Mouse (Mus musculus): Measurements from ENCODE around the gene Setdb2. TPM values are rescaled to one million over a fixed set of nuclear protein-coding genes. Genes with fewer than 3 reads are reported as not detected.
"Not testable (repeated sequence)": the region's sequence is repeated elsewhere in the genome, so short reads cannot be mapped to it uniquely, and the experiment has no call there.

Setdb2 gene
- total RNA-seq (2021): 10 to 100 TPM in 1 of 2 experiments, 1 to 10 TPM in 1; 7.1 to 13.3 TPM

GRCm38 (mm10) chr14:59440558-59441471 lies at the start of gene Setdb2, which contains the start of gene Cab39l:
Gene Setdb2, minus strand, starts transcription at chr14:59440884.
Gene Cab39l, plus strand, starts transcription at chr14:59440972.
- intact Hi-C loops (cut with DNase I): loop anchor here (1.0 to 5.0 kb wide), 3 partner anchors 20 to 239 kb away; partner anchors contain the start of genes Phf11d and Rcbtb1
- DNase-seq: peak; percentile 95 to 97

GRCm38 (mm10) chr14:59485247-59485810 lies 44.6 kb upstream of the Setdb2 start:
- no peak for DNase-seq
- intact Hi-C loops (cut with DNase I): no loop called here

- intact Hi-C loops (cut with DNase I): no loop called here
- peak; percentile 20 to 27 for DNase-seq
These were observed 38.0 kb upstream of the Setdb2 start for GRCm38 (mm10) chr14:59478699-59479098.

- peak; percentile 26 to 42 for DNase-seq
- intact Hi-C loops (cut with DNase I): no loop called here
These were observed 30.1 kb upstream of the Setdb2 start for GRCm38 (mm10) chr14:59470781-59471180.

GRCm38 (mm10) chr14:59467798-59468197 lies 27.1 kb upstream of the Setdb2 start:
- DNase-seq: peak; percentile 10 to 11

GRCm38 (mm10) chr14:59466503-59466902 lies 25.8 kb upstream of the Setdb2 start:
- intact Hi-C loops (cut with DNase I): no loop called here
- DNase-seq: no peak

More at GRCm38 (mm10) chr14:59467798-59468197, 27.1 kb upstream of the Setdb2 start:
- intact Hi-C loops (cut with DNase I): loop anchor here (2.0 kb wide), 1 partner anchor 87 kb away; no protein-coding TSS in a partner anchor

GRCm38 (mm10) chr14:59447981-59448380 lies 7.3 kb upstream of the Setdb2 start:
- peak; percentile 37 to 59 for DNase-seq
- intact Hi-C loops (cut with DNase I): no loop called here

GRCm38 (mm10) chr14:59445421-59445820 lies 4.7 kb upstream of the Setdb2 start:
- DNase-seq: no peak
- intact Hi-C loops (cut with DNase I): no loop called here

- intact Hi-C loops (cut with DNase I): loop anchor here (2.0 to 5.0 kb wide), 2 partner anchors 21 to 239 kb away; partner anchors contain the start of gene Rcbtb1
- no peak for DNase-seq
These were observed 755 bp upstream of the Setdb2 start for GRCm38 (mm10) chr14:59441472-59441805.

- intact Hi-C loops (cut with DNase I): loop anchor here (1.0 to 5.0 kb wide), 3 partner anchors 19 to 238 kb away; partner anchors contain the start of genes Phf11d and Rcbtb1
- no peak for DNase-seq
These were observed 645 bp downstream of the Setdb2 start for GRCm38 (mm10) chr14:59440039-59440438.

GRCm38 (mm10) chr14:59438505-59438904 lies 2.2 kb downstream of the Setdb2 start:
- intact Hi-C loops (cut with DNase I): no loop called here

GRCm38 (mm10) chr14:59437398-59437797 lies 3.3 kb downstream of the Setdb2 start:
- no peak for DNase-seq
- intact Hi-C loops (cut with DNase I): no loop called here

More at GRCm38 (mm10) chr14:59438505-59438904, 2.2 kb downstream of the Setdb2 start:
- no peak for DNase-seq

- DNase-seq: no peak
- intact Hi-C loops (cut with DNase I): no loop called here
These were observed 5.5 kb downstream of the Setdb2 start for GRCm38 (mm10) chr14:59435206-59435605.

- DNase-seq: no peak
- intact Hi-C loops (cut with DNase I): no loop called here
These were observed 6.8 kb downstream of the Setdb2 start for GRCm38 (mm10) chr14:59433902-59434301.

GRCm38 (mm10) chr14:59430556-59430955 lies 10.1 kb downstream of the Setdb2 start:
- DNase-seq: no peak
- intact Hi-C loops (cut with DNase I): no loop called here

GRCm38 (mm10) chr14:59422912-59423663 lies 17.6 kb downstream of the Setdb2 start:
- intact Hi-C loops (cut with DNase I): no loop called here
- no peak for DNase-seq

GRCm38 (mm10) chr14:59418171-59418570 lies 22.5 kb downstream of the Setdb2 start:
- intact Hi-C loops (cut with DNase I): no loop called here
- DNase-seq: peak in 1 of 2 experiments; percentile 50

GRCm38 (mm10) chr14:59414979-59415378 lies 25.7 kb downstream of the Setdb2 start:
- DNase-seq; intact Hi-C loops (cut with DNase I): not testable (repeated sequence)

GRCm38 (mm10) chr14:59396999-59397398 lies 43.7 kb downstream of the Setdb2 start:
- no peak for DNase-seq

GRCm38 (mm10) chr14:59395281-59395680 lies 45.4 kb downstream of the Setdb2 start, which contains the start of gene Phf11c:
Gene Phf11c, minus strand, starts transcription at chr14:59395381.
- intact Hi-C loops (cut with DNase I): no loop called here
- DNase-seq: no peak

More at GRCm38 (mm10) chr14:59396999-59397398, 43.7 kb downstream of the Setdb2 start:
- intact Hi-C loops (cut with DNase I): no loop called here

Measured in heart, postnatal 10 days (tissue).